Mouse (Mus musculus): Measurements from ENCODE around the gene Gucy2g. TPM values are rescaled to one million over a fixed set of nuclear protein-coding genes. Genes with fewer than 3 reads are reported as not detected.
"Not testable (repeated sequence)": the region's sequence is repeated elsewhere in the genome, so short reads cannot be mapped to it uniquely, and the experiment has no call there.

Gucy2g gene
- polyA plus RNA-seq, 1 experiment from 2014 or later = 0.17 TPM

DNA sequence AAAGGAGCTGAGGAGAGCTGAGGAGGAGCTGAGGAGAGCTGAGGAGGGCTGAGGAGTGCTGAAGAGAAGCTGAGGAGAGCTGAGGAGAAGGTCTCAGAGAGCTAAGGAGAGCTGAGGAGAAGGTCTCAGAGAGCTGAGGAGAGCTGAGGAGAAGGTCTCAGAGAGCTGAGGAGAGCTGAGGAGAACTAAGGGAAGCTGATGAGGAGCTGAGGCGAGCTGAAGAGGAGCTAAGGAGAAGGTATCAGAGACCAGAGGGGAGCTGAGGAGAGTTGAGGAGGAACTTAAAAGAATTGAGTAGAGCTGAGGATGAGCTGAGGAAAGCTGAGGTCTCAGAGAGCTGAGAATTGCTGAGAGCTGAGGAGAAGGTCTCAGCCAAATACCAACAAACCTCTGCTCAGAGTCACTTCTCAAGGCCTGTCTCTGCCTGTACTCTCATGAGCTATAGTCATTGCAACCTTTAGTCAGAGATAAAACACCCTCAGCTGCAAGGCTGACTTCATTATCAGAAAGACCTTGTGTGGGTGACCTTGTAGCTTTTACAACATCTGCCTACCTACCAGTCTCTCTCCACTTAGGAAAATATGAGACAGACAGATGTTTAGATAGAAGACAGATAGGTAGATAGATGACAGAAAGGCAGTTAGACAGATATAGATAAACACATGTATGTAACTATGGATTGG lies 75.7 kb downstream of the Gucy2g start:
- Histone ChIP-seq H3K27me3 (replicated peaks; ENCODE audit: control insufficient read depth, insufficient read depth, low read length) (no peaks in the 10 kb centered on the region), H3K27ac (ENCODE audit: low read depth, low read length) (peak overlapping the region; percentile 46; the same call in 1 of the 2 replicates), H3K36me3 (ENCODE audit: control insufficient read depth, insufficient read depth) (no peaks in the 10 kb centered on the region), H3K4me2 (replicated peaks; ENCODE audit: low read depth) (no peak overlapping the region), H3K4me3 (ENCODE audit: low read depth, low read length) (no peak overlapping the region), H3K9ac (ENCODE audit: low read depth, low read length) (no peak overlapping the region), H3K9me3 (ENCODE audit: control insufficient read depth) (no peaks in the 10 kb centered on the region), H3K4me1 (replicated peaks; ENCODE audit: control insufficient read depth, insufficient read depth, low read length) (no peaks in the 10 kb centered on the region)
- ATAC-seq = peak; percentile 60
- TF ChIP-seq CTCF (IDR thresholded peaks at IDR 0.05; ENCODE audit: low read depth) = no peak
- 74% methylated on average over 1 of the region's 1 CpGs for WGBS

DNA sequence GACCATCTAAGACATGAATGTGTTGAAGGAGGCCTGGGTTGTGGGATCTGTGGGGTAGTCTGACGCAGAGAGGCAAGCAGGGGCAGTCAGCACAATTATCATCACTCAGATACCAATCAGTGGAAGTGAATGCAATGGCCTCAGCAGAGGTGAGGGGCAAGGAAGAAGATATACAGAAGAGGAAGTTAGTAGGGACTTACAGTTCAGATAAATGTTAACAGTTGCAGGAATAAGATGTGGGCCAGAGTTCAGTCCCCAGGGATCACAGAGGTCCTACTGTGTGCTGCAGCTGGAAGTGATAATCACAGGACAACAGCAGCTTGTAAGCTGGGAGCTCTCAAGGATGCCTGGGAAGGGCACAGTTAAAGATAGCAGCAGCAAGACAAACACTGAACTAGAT lies 76.9 kb downstream of the Gucy2g start:
- no peak for ATAC-seq
- 66% methylated on average over 1 of the region's 1 CpGs for WGBS
- H3K36me3 ChIP-seq (ENCODE audit: control insufficient read depth, insufficient read depth) = no peaks in the 10 kb centered on the region
- no peak overlapping the region for H3K4me3 ChIP-seq (ENCODE audit: low read depth, low read length)
- H3K27me3 ChIP-seq (replicated peaks; ENCODE audit: control insufficient read depth, insufficient read depth, low read length) = no peaks in the 10 kb centered on the region
- no peaks in the 10 kb centered on the region for H3K4me1 ChIP-seq (replicated peaks; ENCODE audit: control insufficient read depth, insufficient read depth, low read length)
- no peak overlapping the region for H3K4me2 ChIP-seq (replicated peaks; ENCODE audit: low read depth)
- H3K9me3 ChIP-seq (ENCODE audit: control insufficient read depth) = no peaks in the 10 kb centered on the region
- TF ChIP-seq CTCF (IDR thresholded peaks at IDR 0.05; ENCODE audit: low read depth) = no peak
- H3K9ac ChIP-seq (ENCODE audit: low read depth, low read length) = no peak overlapping the region
- no peak overlapping the region for H3K27ac ChIP-seq (ENCODE audit: low read depth, low read length)

DNA sequence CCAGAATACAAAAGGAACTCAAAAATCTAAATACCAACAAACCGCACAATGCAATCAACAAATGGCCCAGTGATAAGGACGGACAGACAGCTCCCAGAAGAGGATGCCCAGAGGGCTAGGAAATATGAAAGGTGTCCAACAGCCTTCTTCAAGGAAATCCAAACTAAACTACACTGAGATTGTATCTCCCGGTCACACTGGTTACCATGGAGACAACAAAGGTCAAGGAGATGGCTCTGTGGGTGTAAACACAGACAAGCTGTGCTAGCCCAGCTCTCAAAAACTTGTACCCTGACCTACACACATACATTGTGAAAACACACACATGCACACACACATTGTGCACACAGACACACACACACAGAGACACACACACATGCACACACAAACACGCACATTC lies 78.8 kb downstream of the Gucy2g start:
- 55% methylated on average over 4 of the region's 4 CpGs for WGBS
- no peak overlapping the region for H3K27ac ChIP-seq (ENCODE audit: low read depth, low read length)
- no peak overlapping the region for H3K9ac ChIP-seq (ENCODE audit: low read depth, low read length)
- no peaks in the 10 kb centered on the region for H3K4me1 ChIP-seq (replicated peaks; ENCODE audit: control insufficient read depth, insufficient read depth, low read length)
- H3K4me3 ChIP-seq (ENCODE audit: low read depth, low read length) = no peak overlapping the region
- TF ChIP-seq CTCF (IDR thresholded peaks at IDR 0.05; ENCODE audit: low read depth) = no peak
- H3K4me2 ChIP-seq (replicated peaks; ENCODE audit: low read depth) = no peak overlapping the region
- H3K36me3 ChIP-seq (ENCODE audit: control insufficient read depth, insufficient read depth) = no peaks in the 10 kb centered on the region
- no peaks in the 10 kb centered on the region for H3K9me3 ChIP-seq (ENCODE audit: control insufficient read depth)
- no peak for ATAC-seq
- H3K27me3 ChIP-seq (replicated peaks; ENCODE audit: control insufficient read depth, insufficient read depth, low read length) = no peaks in the 10 kb centered on the region

DNA sequence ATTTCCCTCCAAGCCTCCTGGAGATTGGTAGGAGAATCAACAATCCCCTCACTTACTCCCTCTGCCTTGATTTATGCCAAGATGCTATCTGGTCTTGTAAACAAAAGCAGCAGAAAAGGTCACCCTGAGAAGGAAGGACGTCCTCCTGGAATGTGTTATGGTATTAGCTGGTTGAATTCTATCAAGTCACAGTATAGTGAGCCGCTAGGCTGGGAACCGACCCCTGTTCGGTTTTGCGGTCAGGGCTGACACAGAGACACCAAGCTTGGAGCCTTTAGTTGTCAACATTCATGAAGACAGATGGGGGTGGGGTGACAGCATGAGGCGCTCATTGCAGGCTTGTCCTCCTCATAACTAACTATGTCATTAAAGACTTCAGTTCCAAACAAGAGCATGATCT lies 81.2 kb downstream of the Gucy2g start:
- Histone ChIP-seq H3K27ac (ENCODE audit: low read depth, low read length) (no peak overlapping the region), H3K27me3 (replicated peaks; ENCODE audit: control insufficient read depth, insufficient read depth, low read length) (no peaks in the 10 kb centered on the region), H3K4me2 (replicated peaks; ENCODE audit: low read depth) (no peak overlapping the region), H3K9ac (ENCODE audit: low read depth, low read length) (no peak overlapping the region), H3K4me3 (ENCODE audit: low read depth, low read length) (no peak overlapping the region), H3K36me3 (ENCODE audit: control insufficient read depth, insufficient read depth) (no peaks in the 10 kb centered on the region), H3K4me1 (replicated peaks; ENCODE audit: control insufficient read depth, insufficient read depth, low read length) (no peaks in the 10 kb centered on the region), H3K9me3 (ENCODE audit: control insufficient read depth) (no peaks in the 10 kb centered on the region)
- no peak for TF ChIP-seq CTCF (IDR thresholded peaks at IDR 0.05; ENCODE audit: low read depth)
- 54% methylated on average over 6 of the region's 6 CpGs for WGBS
- ATAC-seq = no peak

DNA sequence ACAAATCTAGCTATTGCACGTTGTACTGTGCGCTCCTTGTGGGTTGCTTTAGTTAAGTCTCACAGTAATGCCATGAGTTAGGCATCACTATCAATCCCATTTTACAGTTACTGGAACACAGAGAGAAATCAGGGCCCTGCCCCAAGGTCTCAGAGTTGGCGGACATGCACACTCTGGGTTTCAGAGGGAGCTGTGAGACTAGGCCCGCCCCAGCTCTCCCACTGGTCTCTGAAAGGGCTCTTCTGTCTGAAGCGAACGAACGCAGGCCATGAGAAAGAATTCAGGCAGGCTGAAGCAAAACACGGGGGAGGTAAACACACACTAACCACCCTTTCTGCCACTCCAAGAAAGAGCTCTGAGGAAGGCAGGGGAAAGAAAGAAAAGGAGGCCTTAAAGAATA lies 82.4 kb downstream of the Gucy2g start:
- H3K4me2 ChIP-seq (replicated peaks; ENCODE audit: low read depth) = no peak overlapping the region
- no peaks in the 10 kb centered on the region for H3K9me3 ChIP-seq (ENCODE audit: control insufficient read depth)
- H3K36me3 ChIP-seq (ENCODE audit: control insufficient read depth, insufficient read depth) = no peaks in the 10 kb centered on the region
- no peak overlapping the region for H3K4me3 ChIP-seq (ENCODE audit: low read depth, low read length)
- no peak for ATAC-seq
- TF ChIP-seq CTCF (IDR thresholded peaks at IDR 0.05; ENCODE audit: low read depth) = no peak
- 70% methylated on average over 8 of the region's 8 CpGs for WGBS
- no peaks in the 10 kb centered on the region for H3K4me1 ChIP-seq (replicated peaks; ENCODE audit: control insufficient read depth, insufficient read depth, low read length)
- H3K27me3 ChIP-seq (replicated peaks; ENCODE audit: control insufficient read depth, insufficient read depth, low read length) = no peaks in the 10 kb centered on the region
- no peak overlapping the region for H3K9ac ChIP-seq (ENCODE audit: low read depth, low read length)
- no peak overlapping the region for H3K27ac ChIP-seq (ENCODE audit: low read depth, low read length)

DNA sequence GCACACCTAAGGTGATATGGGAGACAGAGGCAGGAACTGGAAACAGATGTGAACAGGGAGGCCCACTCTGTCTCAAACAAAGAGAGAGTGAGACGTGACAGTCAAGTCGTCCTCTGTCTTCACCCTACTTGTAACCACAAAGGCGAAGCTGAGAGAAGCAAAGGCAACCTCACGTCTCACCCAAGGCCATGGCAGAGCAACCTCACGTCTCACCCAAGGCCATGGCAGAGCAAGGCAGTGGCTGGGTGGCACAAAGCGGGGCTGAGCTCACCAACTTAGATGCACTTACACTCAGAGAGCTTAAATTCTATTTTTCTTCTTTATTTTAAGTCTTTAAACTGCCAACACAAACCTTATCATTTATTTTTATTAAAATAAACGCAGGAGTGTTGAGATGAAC lies 84.0 kb downstream of the Gucy2g start:
- Histone ChIP-seq H3K4me1 (replicated peaks; ENCODE audit: control insufficient read depth, insufficient read depth, low read length) (no peaks in the 10 kb centered on the region), H3K9me3 (ENCODE audit: control insufficient read depth) (no peaks in the 10 kb centered on the region), H3K27me3 (replicated peaks; ENCODE audit: control insufficient read depth, insufficient read depth, low read length) (no peaks in the 10 kb centered on the region), H3K4me3 (ENCODE audit: low read depth, low read length) (no peak overlapping the region), H3K27ac (ENCODE audit: low read depth, low read length) (no peak overlapping the region), H3K9ac (ENCODE audit: low read depth, low read length) (no peak overlapping the region), H3K4me2 (replicated peaks; ENCODE audit: low read depth) (no peak overlapping the region), H3K36me3 (ENCODE audit: control insufficient read depth, insufficient read depth) (no peaks in the 10 kb centered on the region)
- 91% methylated on average over 7 of the region's 7 CpGs for WGBS
- TF ChIP-seq CTCF (IDR thresholded peaks at IDR 0.05; ENCODE audit: low read depth) = no peak
- no peak for ATAC-seq

DNA sequence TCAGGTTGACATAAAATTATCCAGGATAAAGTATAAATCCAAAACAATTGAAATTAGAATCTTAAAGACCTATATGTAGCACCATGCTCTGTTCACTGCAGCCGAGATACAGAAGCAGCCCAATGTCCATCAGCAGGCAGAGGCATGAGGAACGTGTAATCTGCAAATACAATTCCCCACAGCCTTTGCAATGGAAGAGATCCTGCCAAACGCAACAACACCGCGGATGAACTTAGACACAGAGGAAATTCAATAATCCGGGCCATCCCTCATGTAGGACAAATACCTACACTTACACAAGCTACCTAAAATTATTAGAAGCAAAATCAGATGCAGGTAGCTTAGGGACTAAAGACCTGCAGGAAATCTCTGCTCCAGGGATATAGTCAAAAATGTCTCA lies 88.1 kb downstream of the Gucy2g start:
- no peaks in the 10 kb centered on the region for H3K9me3 ChIP-seq (ENCODE audit: control insufficient read depth)
- no peaks in the 10 kb centered on the region for H3K36me3 ChIP-seq (ENCODE audit: control insufficient read depth, insufficient read depth)
- no peak overlapping the region for H3K4me2 ChIP-seq (replicated peaks; ENCODE audit: low read depth)
- no peaks in the 10 kb centered on the region for H3K27me3 ChIP-seq (replicated peaks; ENCODE audit: control insufficient read depth, insufficient read depth, low read length)
- no peak overlapping the region for H3K4me3 ChIP-seq (ENCODE audit: low read depth, low read length)
- ATAC-seq = no peak
- H3K27ac ChIP-seq (ENCODE audit: low read depth, low read length) = no peak overlapping the region
- no peaks in the 10 kb centered on the region for H3K4me1 ChIP-seq (replicated peaks; ENCODE audit: control insufficient read depth, insufficient read depth, low read length)
- no peak overlapping the region for H3K9ac ChIP-seq (ENCODE audit: low read depth, low read length)
- TF ChIP-seq CTCF (IDR thresholded peaks at IDR 0.05; ENCODE audit: low read depth) = no peak
- 84% methylated on average over 6 of the region's 6 CpGs for WGBS

DNA sequence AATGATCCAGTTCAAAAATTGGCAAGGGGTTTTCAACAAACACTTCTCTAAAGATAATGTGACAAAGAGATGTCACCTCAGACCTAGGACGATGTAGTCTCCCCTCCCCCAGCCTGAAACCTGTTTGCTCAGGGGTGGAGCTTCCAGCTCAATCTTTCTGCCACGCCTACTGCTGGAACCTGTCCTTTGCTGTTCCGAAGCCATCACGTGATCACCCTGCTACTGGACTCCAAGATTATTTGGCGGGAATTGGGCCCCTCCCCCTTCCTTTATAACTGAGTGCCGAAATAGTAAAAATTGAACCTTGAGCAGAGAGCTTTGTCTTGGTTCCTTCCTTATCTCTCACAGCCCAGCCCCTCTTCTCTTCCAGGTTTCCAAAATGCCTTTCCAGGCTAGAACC lies 88.8 kb downstream of the Gucy2g start:
- WGBS = 30% methylated on average over 5 of the region's 6 CpGs
- not testable (repeated sequence) for H3K4me3 ChIP-seq (ENCODE audit: low read depth, low read length); H3K9ac ChIP-seq (ENCODE audit: low read depth, low read length); H3K4me1 ChIP-seq (replicated peaks; ENCODE audit: control insufficient read depth, insufficient read depth, low read length); H3K27ac ChIP-seq (ENCODE audit: low read depth, low read length); ATAC-seq; H3K4me2 ChIP-seq (replicated peaks; ENCODE audit: low read depth); H3K9me3 ChIP-seq (ENCODE audit: control insufficient read depth); H3K36me3 ChIP-seq (ENCODE audit: control insufficient read depth, insufficient read depth); H3K27me3 ChIP-seq (replicated peaks; ENCODE audit: control insufficient read depth, insufficient read depth, low read length)
